Mouse (Mus musculus) embryonic fibroblast, embryonic 13.5 days (primary cell): ENCODE results near the gene Stk10.

Experiments used
- CTCF ChIP-seq: IDR thresholded peaks from 2 replicates; pipeline ENCODE4 v1.5.1; 2011; ENCODE audit warnings: mild to moderate bottlenecking, control low read depth, low read length, moderate library complexity, borderline replicate concordance; ENCODE audit not compliant: insufficient read depth
- POLR2A ChIP-seq: IDR thresholded peaks from 2 replicates; pipeline ENCODE4 v1.6.1; 2011; ENCODE audit warnings: low read depth, mild to moderate bottlenecking, control low read depth, low read length, moderate library complexity

DNA sequence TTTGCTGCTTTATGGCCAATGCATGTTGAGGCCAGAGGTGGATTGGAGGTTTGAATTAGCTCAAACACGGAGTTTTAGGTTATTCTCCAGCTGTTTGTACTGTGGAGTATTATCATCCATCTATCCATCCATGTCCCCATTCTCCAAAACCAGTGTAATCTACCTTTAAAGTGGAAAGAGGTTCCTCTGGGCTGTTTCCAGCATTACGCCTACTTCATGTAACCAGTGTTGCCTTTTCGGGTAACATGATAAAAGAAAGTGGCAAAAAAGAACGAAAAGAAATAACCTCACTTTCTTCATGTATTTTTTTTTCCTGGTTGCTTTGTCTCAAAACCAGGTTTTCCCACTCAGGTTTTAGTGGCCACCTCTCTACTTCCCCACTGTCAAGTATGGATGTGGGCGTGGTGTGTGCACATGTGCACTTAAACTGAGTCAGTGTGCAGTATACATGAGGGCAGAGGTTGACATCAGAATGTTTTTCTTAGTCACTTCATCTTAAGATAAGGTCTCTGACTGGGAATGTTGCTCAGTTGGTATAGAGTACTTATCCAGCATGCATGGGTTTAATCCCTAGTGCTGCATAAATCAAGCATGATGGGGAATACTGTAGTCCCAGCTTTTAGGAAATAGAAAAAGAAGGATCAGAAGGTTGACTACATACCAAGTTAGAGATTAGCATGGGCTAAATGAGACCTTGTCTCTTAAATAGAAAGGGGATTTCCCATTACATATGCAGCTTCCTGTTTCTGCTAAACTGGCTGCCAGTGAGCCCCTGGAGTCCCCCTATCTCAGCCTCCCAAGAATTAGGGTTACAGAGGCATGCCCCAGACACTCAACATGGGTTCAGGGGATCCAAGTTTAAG is 44.1 kb upstream of the Stk10 start:
- no peak for TF ChIP-seq POLR2A
- TF ChIP-seq CTCF = no peak
